8 mouse cellular contexts compared by ENCODE assay signal in genomic region chr4:116052526-116053293, GRCm38 (mm10). TPM values are rescaled to one million over a fixed set of nuclear protein-coding genes. Genes with fewer than 3 reads are reported as not detected.
DNase-seq lines count a peak whose midpoint lies in the region; ATAC-seq lines count a peak whose summit lies in the region.

No protein-coding gene starts in this region.

- peak overlapping the region; percentile 97 for H3K27ac ChIP-seq in embryonic facial prominence, embryonic 15.5 days (replicated peaks)
- H3K27ac ChIP-seq in hindbrain, embryonic 12.5 days = peak overlapping the region; percentile 85
- peak overlapping the region; percentile 95 for H3K27ac ChIP-seq in limb, embryonic 15.5 days
- H3K27ac ChIP-seq in midbrain, embryonic 14.5 days (replicated peaks; ENCODE audit: low read depth, low read length) = peak overlapping the region; percentile 89

- peak overlapping the region; percentile 79 for H3K4me2 ChIP-seq in embryonic facial prominence, embryonic 15.5 days (replicated peaks)
- peak overlapping the region; percentile 68 for H3K4me2 ChIP-seq in hindbrain, embryonic 12.5 days (replicated peaks)
- peak overlapping the region; percentile 83 for H3K4me2 ChIP-seq in limb, embryonic 15.5 days
- peak overlapping the region; percentile 67 for H3K4me2 ChIP-seq in midbrain, embryonic 14.5 days (ENCODE audit: low read length)

- 7% methylated on average over 22 of the region's 22 CpGs for WGBS in embryonic facial prominence, embryonic 15.5 days
- WGBS in hindbrain, embryonic 12.5 days = 9% methylated on average over 22 of the region's 22 CpGs
- 9% methylated on average over 22 of the region's 22 CpGs for WGBS in limb, embryonic 15.5 days
- 10% methylated on average over 22 of the region's 22 CpGs for WGBS in midbrain, embryonic 14.5 days

- no peak for ATAC-seq in embryonic facial prominence, embryonic 15.5 days (ENCODE audit: insufficient number of reproducible peaks, low FRiP score, low TSS enrichment, low read depth)
- peak; percentile 38 for ATAC-seq in hindbrain, embryonic 12.5 days (ENCODE audit: low FRiP score)
- no peak for ATAC-seq in limb, embryonic 15.5 days (ENCODE audit: insufficient number of reproducible peaks, low FRiP score, low TSS enrichment, low read depth)
- peak; percentile 38; the same call in 1 of the 2 replicates for ATAC-seq in midbrain, embryonic 14.5 days (ENCODE audit: low FRiP score, low TSS enrichment)

- H3K9me3 ChIP-seq in embryonic facial prominence, embryonic 15.5 days (replicated peaks) = no peaks in the 10 kb centered on the region
- H3K9me3 ChIP-seq in hindbrain, embryonic 12.5 days (replicated peaks) = no peaks in the 10 kb centered on the region
- no peaks in the 10 kb centered on the region for H3K9me3 ChIP-seq in limb, embryonic 15.5 days
- H3K9me3 ChIP-seq in midbrain, embryonic 14.5 days (ENCODE audit: control insufficient read depth, low read length) = no peaks in the 10 kb centered on the region

- peaks cover 19% of the 10 kb centered on the region for H3K4me1 ChIP-seq in embryonic facial prominence, embryonic 15.5 days
- H3K4me1 ChIP-seq in hindbrain, embryonic 12.5 days = peaks cover 15% of the 10 kb centered on the region; the same call in 1 of the 2 replicates
- peaks cover 12% of the 10 kb centered on the region for H3K4me1 ChIP-seq in limb, embryonic 15.5 days
- H3K4me1 ChIP-seq in midbrain, embryonic 14.5 days (ENCODE audit: control insufficient read depth, insufficient read depth, low read length) = peaks cover 11% of the 10 kb centered on the region; the same call in 1 of the 2 replicates

- H3K36me3 ChIP-seq in embryonic facial prominence, embryonic 15.5 days = peaks cover 4% of the 10 kb centered on the region
- H3K36me3 ChIP-seq in hindbrain, embryonic 12.5 days = peaks cover 5% of the 10 kb centered on the region; the same call in 1 of the 2 replicates
- H3K36me3 ChIP-seq in limb, embryonic 15.5 days = 0 out of 2 replicates have a peak, but pooled peaks cover 7% of the 10 kb centered on the region
- peaks cover 6% of the 10 kb centered on the region; the same call in 1 of the 2 replicates for H3K36me3 ChIP-seq in midbrain, embryonic 14.5 days (ENCODE audit: control insufficient read depth, insufficient read depth, low read length)

- H3K9ac ChIP-seq in embryonic facial prominence, embryonic 15.5 days = peak overlapping the region; percentile 48
- peak overlapping the region; percentile 53 for H3K9ac ChIP-seq in hindbrain, embryonic 12.5 days
- peak overlapping the region; percentile 56 for H3K9ac ChIP-seq in limb, embryonic 15.5 days
- H3K9ac ChIP-seq in midbrain, embryonic 14.5 days (replicated peaks; ENCODE audit: low read length) = peak overlapping the region; percentile 53; the same call in 1 of the 2 replicates

- DNase-seq in gastrocnemius, postnatal 25 days = peak; percentile 6
- DNase-seq in gastrocnemius, adult 18-20 months (ENCODE audit: low spot score) = no peak
- peak; percentile 22 to 43 for DNase-seq in adrenal gland, postnatal 36 days
- DNase-seq in midbrain, embryonic 14.5 days = peak; percentile 69
- peak; percentile 28 to 61 for DNase-seq in thymus, adult 18-20 months

- H3K4me3 ChIP-seq in embryonic facial prominence, embryonic 15.5 days (replicated peaks) = peak overlapping the region; percentile 67
- H3K4me3 ChIP-seq in hindbrain, embryonic 12.5 days = peak overlapping the region; percentile 46
- H3K4me3 ChIP-seq in limb, embryonic 15.5 days = peak overlapping the region; percentile 65
- peak overlapping the region; percentile 61 for H3K4me3 ChIP-seq in midbrain, embryonic 14.5 days (replicated peaks; ENCODE audit: low read depth, low read length)

- no peaks in the 10 kb centered on the region for H3K27me3 ChIP-seq in embryonic facial prominence, embryonic 15.5 days
- H3K27me3 ChIP-seq in hindbrain, embryonic 12.5 days = no peaks in the 10 kb centered on the region
- no peaks in the 10 kb centered on the region for H3K27me3 ChIP-seq in limb, embryonic 15.5 days
- H3K27me3 ChIP-seq in midbrain, embryonic 14.5 days (ENCODE audit: control insufficient read depth, insufficient read depth, low read length) = no peaks in the 10 kb centered on the region

RNA-seq across cellular contexts. Expression of gene Nsun4, which starts 1.0 kb away (rescaled TPM):
- total RNA-seq in gastrocnemius, postnatal 25 days (2021) = 10 to 100 TPM; 15.3 to 16.7 TPM
- total RNA-seq in gastrocnemius, adult 18-20 months (2021) = 10 to 100 TPM; 13.2 to 14.2 TPM
- 10 to 100 TPM; 30.5 to 34.6 TPM for total RNA-seq in adrenal gland, postnatal 36 days (2021)
- 15.9 and 17.9 TPM in 2 replicates for polyA plus RNA-seq in embryonic facial prominence, embryonic 15.5 days (2015; fragmentation: Nextera tagmentation; extraction: Ambion mirVana)
- polyA plus RNA-seq in hindbrain, embryonic 12.5 days (2016; fragmentation: Nextera tagmentation; extraction: Ambion mirVana) = 16.3 and 21.1 TPM in 2 replicates
- 16.1 and 20.4 TPM in 2 replicates for polyA plus RNA-seq in limb, embryonic 15.5 days (2015; fragmentation: Nextera tagmentation; extraction: Ambion mirVana)
- polyA plus RNA-seq in midbrain, embryonic 14.5 days (2014; fragmentation: Nextera tagmentation; extraction: Ambion mirVana) = 11.5 and 13.6 TPM in 2 replicates

RNA-seq across cellular contexts. Expression of gene Uqcrh, which starts 22.2 kb away (rescaled TPM):
- total RNA-seq in gastrocnemius, postnatal 25 days (2021) = 1,000 to 10,000 TPM in 1 of 2 experiments, 100 to 1,000 TPM in 1; 981 to 1,020 TPM
- total RNA-seq in gastrocnemius, adult 18-20 months (2021) = 100 to 1,000 TPM; 730 to 801 TPM
- 100 to 1,000 TPM; 612 to 614 TPM for total RNA-seq in adrenal gland, postnatal 36 days (2021)
- 472 and 502 TPM in 2 replicates for polyA plus RNA-seq in embryonic facial prominence, embryonic 15.5 days (2015; fragmentation: Nextera tagmentation; extraction: Ambion mirVana)
- 333 and 361 TPM in 2 replicates for polyA plus RNA-seq in hindbrain, embryonic 12.5 days (2016; fragmentation: Nextera tagmentation; extraction: Ambion mirVana)
- 456 and 471 TPM in 2 replicates for polyA plus RNA-seq in limb, embryonic 15.5 days (2015; fragmentation: Nextera tagmentation; extraction: Ambion mirVana)
- polyA plus RNA-seq in midbrain, embryonic 14.5 days (2014; fragmentation: Nextera tagmentation; extraction: Ambion mirVana) = 405 and 483 TPM in 2 replicates

RNA-seq across cellular contexts. Expression of gene Lrrc41, which starts 22.4 kb away (rescaled TPM):
- total RNA-seq in gastrocnemius, postnatal 25 days (2021) = 10 to 100 TPM; 17.8 to 20.3 TPM
- 10 to 100 TPM; 18.1 to 18.2 TPM for total RNA-seq in gastrocnemius, adult 18-20 months (2021)
- total RNA-seq in adrenal gland, postnatal 36 days (2021) = 10 to 100 TPM; 66.1 to 72.7 TPM
- polyA plus RNA-seq in embryonic facial prominence, embryonic 15.5 days (2015; fragmentation: Nextera tagmentation; extraction: Ambion mirVana) = 79.5 and 81.6 TPM in 2 replicates
- 72.8 and 73.8 TPM in 2 replicates for polyA plus RNA-seq in hindbrain, embryonic 12.5 days (2016; fragmentation: Nextera tagmentation; extraction: Ambion mirVana)
- 78.4 and 81.8 TPM in 2 replicates for polyA plus RNA-seq in limb, embryonic 15.5 days (2015; fragmentation: Nextera tagmentation; extraction: Ambion mirVana)
- 72.6 and 75.2 TPM in 2 replicates for polyA plus RNA-seq in midbrain, embryonic 14.5 days (2014; fragmentation: Nextera tagmentation; extraction: Ambion mirVana)

RNA-seq across cellular contexts. Expression of gene Faah, which starts 35.0 kb away (rescaled TPM):
- total RNA-seq in gastrocnemius, postnatal 25 days (2021) = under 1 TPM; 0.35 to 0.46 TPM
- total RNA-seq in gastrocnemius, adult 18-20 months (2021) = under 1 TPM; 0.09 to 0.19 TPM
- total RNA-seq in adrenal gland, postnatal 36 days (2021) = 1 to 10 TPM; 2.6 to 3.4 TPM
- 7.0 and 8.5 TPM in 2 replicates for polyA plus RNA-seq in embryonic facial prominence, embryonic 15.5 days (2015; fragmentation: Nextera tagmentation; extraction: Ambion mirVana)
- polyA plus RNA-seq in hindbrain, embryonic 12.5 days (2016; fragmentation: Nextera tagmentation; extraction: Ambion mirVana) = 7.3 and 7.7 TPM in 2 replicates
- polyA plus RNA-seq in limb, embryonic 15.5 days (2015; fragmentation: Nextera tagmentation; extraction: Ambion mirVana) = 3.6 and 5.1 TPM in 2 replicates
- polyA plus RNA-seq in midbrain, embryonic 14.5 days (2014; fragmentation: Nextera tagmentation; extraction: Ambion mirVana) = 15.5 and 17.5 TPM in 2 replicates

Comparison
In these comparisons a context has a peak if more than half of its experiments do, and no peak if none do; other contexts are left out.
1. ATAC-seq: peak in hindbrain, embryonic 12.5 days (single experiment) and midbrain, embryonic 14.5 days (single experiment); none in embryonic facial prominence, embryonic 15.5 days (single experiment) and limb, embryonic 15.5 days (single experiment).
2. Peak in every context shown above with its lines, with median percentiles within 50 percentile points of each other: H3K27ac ChIP-seq, H3K4me2 ChIP-seq, H3K4me3 ChIP-seq and H3K9ac ChIP-seq.